Mouse (Mus musculus): ENCODE measurements around the gene Sec1. TPM values are rescaled to one million over a fixed set of nuclear protein-coding genes. Genes with fewer than 3 reads are reported as not detected.
"Not testable (repeated sequence)": the region's sequence is repeated elsewhere in the genome, so short reads cannot be mapped to it uniquely, and the experiment has no call there.

Gene Sec1
- total RNA-seq, 2 experiments from 2014 or later: 0.20 to 0.30 TPM

- no peak for DNase-seq (ENCODE audit: low spot score in 2 of 2)
- intact Hi-C loops (cut with DNase I): no loop called here
Measured at GRCm38 (mm10) chr7:45654424-45655047, 39.7 kb downstream of the Sec1 start.

GRCm38 (mm10) chr7:45650484-45650883, 43.7 kb downstream of the Sec1 start:
- intact Hi-C loops (cut with DNase I); DNase-seq (ENCODE audit: low spot score in 2 of 2): not testable (repeated sequence)

GRCm38 (mm10) chr7:45649351-45649750, 44.9 kb downstream of the Sec1 start:
- DNase-seq (ENCODE audit: low spot score in 2 of 2): no peak
- intact Hi-C loops (cut with DNase I): no loop called here

GRCm38 (mm10) chr7:45646671-45647070, 47.5 kb downstream of the Sec1 start:
- no peak for DNase-seq (ENCODE audit: low spot score in 2 of 2)
- intact Hi-C loops (cut with DNase I): no loop called here

GRCm38 (mm10) chr7:45645591-45645971, 48.6 kb downstream of the Sec1 start:
- intact Hi-C loops (cut with DNase I): no loop called here
- no peak for DNase-seq (ENCODE audit: low spot score in 2 of 2)

GRCm38 (mm10) chr7:45644872-45645590, 49.2 kb downstream of the Sec1 start:
- no peak for DNase-seq (ENCODE audit: low spot score in 2 of 2)
- intact Hi-C loops (cut with DNase I): loop anchor here (5.0 kb wide), 1 partner anchor 52 kb away; the partner anchor contains the start of gene Car11

GRCm38 (mm10) chr7:45644183-45644582, 50.0 kb downstream of the Sec1 start:
- intact Hi-C loops (cut with DNase I): loop anchor here (5.0 kb wide), 1 partner anchor 53 kb away; the partner anchor contains the start of gene Car11
- DNase-seq (ENCODE audit: low spot score in 2 of 2): peak; percentile 64 to 88

- intact Hi-C loops (cut with DNase I): loop anchor here (5.0 kb wide), 1 partner anchor 54 kb away; the partner anchor contains the start of gene Car11
- peak; percentile 86 to 97 for DNase-seq (ENCODE audit: low spot score in 2 of 2)
Measured at GRCm38 (mm10) chr7:45643441-45644178, 50.6 kb downstream of the Sec1 start.

- DNase-seq (ENCODE audit: low spot score in 2 of 2): no peak
- intact Hi-C loops (cut with DNase I): loop anchor here (5.0 kb wide), 1 partner anchor 55 kb away; the partner anchor contains the start of gene Car11
Measured at GRCm38 (mm10) chr7:45642503-45643255, 51.5 kb downstream of the Sec1 start.

GRCm38 (mm10) chr7:45642083-45642482, 52.1 kb downstream of the Sec1 start:
- no peak for DNase-seq (ENCODE audit: low spot score in 2 of 2)
- intact Hi-C loops (cut with DNase I): loop anchor here (5.0 kb wide), 1 partner anchor 55 kb away; the partner anchor contains the start of gene Car11

- no peak for DNase-seq (ENCODE audit: low spot score in 2 of 2)
- intact Hi-C loops (cut with DNase I): loop anchor here (5.0 kb wide), 1 partner anchor 56 kb away; the partner anchor contains the start of gene Car11
Measured at GRCm38 (mm10) chr7:45641391-45642040, 52.7 kb downstream of the Sec1 start.

GRCm38 (mm10) chr7:45640191-45640957, 53.8 kb downstream of the Sec1 start:
- intact Hi-C loops (cut with DNase I): loop anchor here (5.0 kb wide), 1 partner anchor 57 kb away; the partner anchor contains the start of gene Car11
- DNase-seq (ENCODE audit: low spot score in 2 of 2): no peak

- intact Hi-C loops (cut with DNase I): loop anchor here (5.0 kb wide), 1 partner anchor 58 kb away; the partner anchor contains the start of gene Car11
Measured at GRCm38 (mm10) chr7:45639561-45640027, 54.6 kb downstream of the Sec1 start, which contains the start of gene Mamstr. Mamstr (plus strand) TSS chr7:45639977.

GRCm38 (mm10) chr7:45638623-45639401, 55.4 kb downstream of the Sec1 start:
- peak; percentile 97 to 98 for DNase-seq (ENCODE audit: low spot score in 2 of 2)
- intact Hi-C loops (cut with DNase I): no loop called here

More at GRCm38 (mm10) chr7:45639561-45640027, 54.6 kb downstream of the Sec1 start, which contains the start of gene Mamstr:
- no peak for DNase-seq (ENCODE audit: low spot score in 2 of 2)

GRCm38 (mm10) chr7:45637710-45638109, 56.5 kb downstream of the Sec1 start:
- intact Hi-C loops (cut with DNase I): no loop called here
- no peak for DNase-seq (ENCODE audit: low spot score in 2 of 2)

GRCm38 (mm10) chr7:45635711-45636688, 58.2 kb downstream of the Sec1 start:
- DNase-seq (ENCODE audit: low spot score in 2 of 2): no peak
- intact Hi-C loops (cut with DNase I): no loop called here

Data from left cerebral cortex, postnatal 14 days (tissue).